Mouse (Mus musculus) neutrophil, adult 5-6 weeks (primary cell): Measurements from ENCODE around the gene Mipep. TPM values are rescaled to one million over a fixed set of nuclear protein-coding genes. Genes with fewer than 3 reads are reported as not detected.

Experiments used
- ATAC-seq: fragments of 151-379, 151-347 bp; 2 replicates; pipeline ENCODE4 v1.8.0; 2017; ENCODE audit warnings: mild to moderate bottlenecking, moderate TSS enrichment; ENCODE audit not compliant: insufficient number of reproducible peaks, poor library complexity, low FRiP score, severe bottlenecking; ENCODE audit errors: extremely low read depth
- total RNA-seq: library from RNA; stranded (forward); fragments of 200-1000 nt; gene quantifications from 2 replicates; pipeline ENCODE4 v1.2.3, GENCODE M21; 2017

The Mipep gene
- total RNA-seq, 1 experiment from 2014 or later: 8.0 TPM

DNA sequence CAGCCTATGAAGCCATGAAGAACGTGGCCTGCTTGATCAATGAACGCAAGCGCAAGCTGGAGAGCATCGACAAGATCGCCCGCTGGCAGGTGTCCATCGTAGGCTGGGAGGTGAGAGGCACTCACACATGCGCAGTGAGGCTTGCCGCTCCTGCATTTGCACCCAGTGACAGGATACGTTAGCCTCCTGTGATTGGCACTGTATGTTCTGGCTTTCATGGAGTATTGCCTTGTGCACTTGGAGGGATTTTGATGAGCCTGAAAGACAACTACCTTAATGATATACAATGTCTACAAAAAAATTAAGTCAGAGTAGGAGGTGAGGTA lies 30.6 kb upstream of the Mipep start:
- ATAC-seq: no peak

DNA sequence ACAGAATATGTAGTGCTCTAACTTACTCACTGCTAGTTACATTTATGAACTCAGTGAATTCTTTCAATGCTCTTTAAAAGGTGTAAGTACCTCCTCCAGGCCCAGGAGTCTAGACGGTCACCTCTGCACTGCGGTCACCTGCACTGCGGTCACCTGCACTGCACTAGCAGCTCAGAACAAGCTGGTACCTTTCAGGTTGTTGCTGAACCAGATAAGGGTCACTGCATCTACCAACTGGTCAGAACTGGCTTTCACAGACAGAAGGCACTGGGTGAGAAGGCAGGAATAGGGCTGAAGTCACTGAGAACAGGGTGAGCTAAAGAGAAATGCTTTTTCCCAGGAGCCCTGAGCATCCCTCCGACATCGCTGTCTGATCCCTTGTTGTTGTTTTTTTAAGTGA lies 29.7 kb upstream of the Mipep start:
- ATAC-seq: no peak

DNA sequence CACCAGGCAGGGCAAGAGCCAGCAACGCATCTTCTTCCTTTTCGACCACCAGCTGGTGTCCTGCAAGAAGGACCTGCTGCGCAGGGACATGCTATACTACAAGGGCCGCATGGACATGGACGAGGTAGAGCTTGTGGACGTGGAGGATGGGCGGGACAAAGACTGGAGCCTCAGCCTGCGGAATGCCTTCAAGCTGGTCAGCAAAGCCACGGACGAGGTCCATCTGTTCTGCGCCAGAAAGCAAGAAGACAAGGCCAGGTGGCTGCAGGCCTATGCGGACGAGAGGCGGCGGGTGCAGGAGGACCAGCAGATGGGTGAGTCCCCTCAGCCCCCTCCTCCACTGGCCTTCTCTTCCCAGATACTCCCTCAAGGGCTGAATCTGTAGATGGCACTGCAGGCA lies 28.1 kb upstream of the Mipep start:
- ATAC-seq: no peak

- peak; percentile 63 for ATAC-seq
Measured at GRCm38 (mm10) chr14:60757265-60757664, 27.1 kb upstream of the Mipep start.

DNA sequence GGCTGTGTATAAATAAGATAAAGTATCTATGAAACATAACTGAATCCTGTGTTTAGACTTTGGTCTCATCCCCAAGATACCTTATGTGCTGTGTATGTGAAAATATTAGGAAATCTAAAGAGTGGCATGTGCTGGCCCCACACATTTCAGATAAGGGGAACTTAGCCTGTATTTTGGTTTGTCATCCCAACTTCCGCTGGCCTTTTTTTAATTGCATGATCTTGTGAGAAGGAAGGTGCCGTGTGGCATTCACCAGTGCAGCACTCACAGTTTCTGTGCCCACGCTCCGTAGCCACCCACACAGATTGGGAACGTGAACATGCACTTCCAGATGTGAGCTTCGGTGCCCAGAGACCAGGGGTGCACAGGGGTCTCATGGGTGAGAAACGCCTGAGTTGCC lies 26.7 kb upstream of the Mipep start:
- ATAC-seq: no peak

DNA sequence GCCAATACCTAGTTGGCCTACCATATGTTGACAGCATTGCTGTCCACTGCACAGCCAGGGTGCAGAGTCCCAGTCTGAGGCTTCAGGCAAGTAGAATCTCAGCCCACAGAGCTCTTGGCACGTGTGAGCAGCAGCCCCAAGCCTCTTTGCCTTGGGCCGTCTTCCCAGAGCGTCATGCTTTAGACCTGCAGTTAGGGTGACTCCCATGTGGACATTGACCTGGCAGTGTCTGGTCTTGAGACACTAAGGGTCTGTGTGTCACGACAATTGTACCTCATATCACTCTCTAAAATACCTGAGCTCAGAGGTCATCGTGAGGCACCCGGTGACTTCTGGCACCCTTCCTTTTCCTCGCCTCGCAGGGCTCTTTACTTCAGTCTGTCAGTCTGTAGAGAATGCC lies 25.3 kb upstream of the Mipep start:
- no peak for ATAC-seq

GRCm38 (mm10) chr14:60761801-60762200 lies 22.6 kb upstream of the Mipep start:
- ATAC-seq: no peak

DNA sequence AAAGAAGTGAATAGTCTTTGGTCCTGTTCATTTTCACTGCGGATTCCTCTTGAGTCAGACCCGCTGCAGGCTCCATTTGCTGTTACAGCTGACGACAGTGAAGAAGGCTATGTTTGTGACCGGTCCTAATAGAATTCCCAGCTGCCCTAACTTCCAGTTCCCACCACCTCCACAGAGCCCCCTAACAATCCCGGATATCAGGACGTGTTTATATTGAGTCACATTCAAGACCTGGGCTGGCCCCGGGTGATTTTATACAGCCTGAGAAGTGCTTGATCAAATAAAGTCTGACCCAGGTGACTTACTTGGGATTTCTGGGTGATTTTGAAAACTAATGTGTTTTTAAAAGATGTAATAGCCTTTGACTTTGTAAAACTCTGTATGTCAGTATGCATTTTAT lies 21.6 kb upstream of the Mipep start:
- ATAC-seq: no peak

- ATAC-seq: no peak
Measured at GRCm38 (mm10) chr14:60763746-60764145, 20.6 kb upstream of the Mipep start.

- ATAC-seq: no peak
Measured at GRCm38 (mm10) chr14:60764526-60764925, 19.8 kb upstream of the Mipep start.

GRCm38 (mm10) chr14:60765025-60765424 lies 19.3 kb upstream of the Mipep start:
- no peak for ATAC-seq

- ATAC-seq: no peak
Measured at GRCm38 (mm10) chr14:60767884-60768283, 16.5 kb upstream of the Mipep start, which contains the start of gene C1qtnf9. Gene C1qtnf9, plus strand, starts transcription at chr14:60768134.

- no peak for ATAC-seq
Measured at GRCm38 (mm10) chr14:60769340-60769739, 15.0 kb upstream of the Mipep start.

DNA sequence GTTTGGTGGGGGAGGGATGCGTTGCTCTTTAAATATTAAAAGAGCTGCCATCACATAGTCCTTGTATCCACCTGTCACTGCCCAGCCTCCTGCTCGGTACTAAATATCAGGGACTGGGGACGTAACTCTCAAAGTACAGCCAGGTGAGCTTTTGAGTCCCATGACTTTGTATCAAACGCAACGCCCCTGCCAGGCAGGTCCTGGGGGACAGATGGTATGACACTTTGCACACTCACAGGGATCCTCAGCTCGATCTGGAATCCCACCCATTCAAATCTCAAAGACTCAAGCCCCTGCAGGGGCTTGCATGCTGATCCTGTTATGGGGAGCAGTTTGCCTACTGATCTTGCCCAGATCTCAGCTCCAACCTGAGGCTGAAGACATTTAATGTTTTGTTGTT lies 13.8 kb upstream of the Mipep start:
- no peak for ATAC-seq

- peak; percentile 78 for ATAC-seq
Measured at GRCm38 (mm10) chr14:60771057-60771456, 13.3 kb upstream of the Mipep start.

DNA sequence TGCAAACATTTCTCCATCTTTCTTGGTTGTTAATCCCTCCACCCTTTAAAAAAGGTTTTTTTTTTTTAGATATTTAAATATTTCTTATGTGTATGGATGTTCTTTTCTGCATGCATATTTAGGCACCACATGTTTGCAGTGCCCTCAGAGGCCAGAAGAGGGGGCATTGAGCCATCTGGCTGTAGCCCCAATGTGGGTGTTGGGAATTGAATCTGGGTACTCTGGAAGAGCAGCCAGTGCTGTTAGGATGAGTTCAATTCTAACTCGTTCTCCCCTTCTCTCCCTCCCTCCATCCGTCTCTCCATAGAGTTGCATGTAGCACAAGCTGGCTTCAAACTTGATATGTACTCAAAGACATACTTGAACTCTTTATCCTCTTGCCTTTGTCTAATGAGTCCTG lies 10.9 kb upstream of the Mipep start:
- ATAC-seq: no peak

- no peak for ATAC-seq
Measured at GRCm38 (mm10) chr14:60776521-60776920, 7.9 kb upstream of the Mipep start.

DNA sequence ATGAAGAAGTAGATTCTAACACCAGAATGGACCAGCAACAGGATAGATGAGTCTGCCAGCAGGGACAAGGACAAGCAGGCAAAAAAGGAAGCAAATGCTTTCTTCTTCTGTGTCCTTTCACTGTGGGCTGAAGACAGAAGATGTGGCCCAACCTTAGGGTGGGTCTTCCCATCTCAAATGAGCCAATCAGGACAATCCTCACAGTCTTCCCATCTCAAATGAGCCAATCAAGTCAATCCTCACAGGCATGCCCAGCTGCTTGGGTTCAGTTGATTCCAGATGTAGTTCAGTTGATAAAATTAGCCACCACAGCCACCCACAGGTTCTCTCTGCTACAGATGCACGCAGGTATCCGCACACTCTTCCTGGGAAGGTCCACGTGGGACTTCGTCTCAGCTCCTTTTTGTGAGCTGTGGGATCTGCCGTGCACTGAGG lies 6.9 kb upstream of the Mipep start:
- no peak for ATAC-seq

GRCm38 (mm10) chr14:60779198-60779597 lies 5.2 kb upstream of the Mipep start:
- ATAC-seq: no peak

GRCm38 (mm10) chr14:60782121-60782656 lies 2.2 kb upstream of the Mipep start:
- ATAC-seq: no peak

- ATAC-seq: no peak
Measured at GRCm38 (mm10) chr14:60783196-60783595, 1.2 kb upstream of the Mipep start.

GRCm38 (mm10) chr14:60790103-60790502 lies 5.7 kb downstream of the Mipep start:
- ATAC-seq: peak; percentile 74
